Mouse (Mus musculus) cerebellum, postnatal 10 days (tissue): ENCODE measurements at regions not wholly inside any gene's neighbourhood (a gene's known extent, or its start where the extent isn't known, plus 50 kb on each side); places are given as distances from the start of the nearest gene placed in this dataset.

ENCODE experiments used
- DNase-seq, 2 experiments: peaks; one replicate each; pipeline ENCODE4 v3.0.0; 2021; ENCODE audit warnings: mixed read lengths in 2 of 2

- DNase-seq, result peak; percentile 27 to 40
These were observed 244.9 kb upstream of the Fsip2 start for GRCm38 (mm10) chr2:82698417-82698988.

- peak; percentile 40 to 53 for DNase-seq
These were observed 241.6 kb upstream of the Fsip2 start for GRCm38 (mm10) chr2:82701851-82702250.

GRCm38 (mm10) chr2:82715773-82716172 lies 227.7 kb upstream of the Fsip2 start:
- no peak for DNase-seq
